Mouse (Mus musculus) olfactory bulb, adult 2 months (tissue): ENCODE data around the gene Tbx22.

Experiments
- CTCF ChIP-seq: fragments of 200-500 bp; IDR thresholded peaks from 2 replicates; pipeline ENCODE4 v1.5.1; 2012; ENCODE audit warnings: low read depth, mild to moderate bottlenecking, low read length, moderate library complexity; ENCODE audit not compliant: insufficient read depth
- POLR2A ChIP-seq: fragments of 200-500 bp; IDR thresholded peaks from 2 replicates; pipeline ENCODE4 v1.6.1; 2012; ENCODE audit warnings: mild to moderate bottlenecking, low read depth, low read length, moderate library complexity; ENCODE audit not compliant: insufficient read depth

GRCm38 (mm10) chrX:107723541-107723940 is 55.8 kb downstream of the Tbx22 start:
- TF ChIP-seq CTCF (no peak), POLR2A (no peak)
